Mouse (Mus musculus): Measurements from ENCODE around the gene Spata25. TPM values are rescaled to one million over a fixed set of nuclear protein-coding genes. Genes with fewer than 3 reads are reported as not detected.

The Spata25 gene
- polyA plus RNA-seq, 1 experiment from 2014 or later: not detected

GRCm38 (mm10) chr2:164794293-164794692 lies 34.0 kb downstream of the Spata25 start:
- H3K9me3 ChIP-seq: no peaks in the 10 kb centered on the region
- H3K27ac ChIP-seq: no peak overlapping the region
- H3K4me1 ChIP-seq: peaks cover 22% of the 10 kb centered on the region
- H3K4me3 ChIP-seq: no peak overlapping the region
- peaks cover 81% of the 10 kb centered on the region for H3K36me3 ChIP-seq
- DNase-seq (ENCODE audit: low spot score): peak; percentile 89
- no peaks in the 10 kb centered on the region for H3K27me3 ChIP-seq (ENCODE audit: insufficient read depth, poor library complexity, severe bottlenecking)
- 41% methylated on average over 5 of the region's 5 CpGs for WGBS

GRCm38 (mm10) chr2:164793772-164794171 lies 34.6 kb downstream of the Spata25 start:
- Histone ChIP-seq H3K27me3 (ENCODE audit: insufficient read depth, poor library complexity, severe bottlenecking) (no peaks in the 10 kb centered on the region), H3K4me3 (no peak overlapping the region), H3K27ac (peak overlapping the region; percentile 77), H3K9me3 (no peaks in the 10 kb centered on the region), H3K36me3 (peaks cover 79% of the 10 kb centered on the region), H3K4me1 (peaks cover 25% of the 10 kb centered on the region)
- 81% methylated on average over 2 of the region's 2 CpGs for WGBS
- DNase-seq (ENCODE audit: low spot score): no peak

GRCm38 (mm10) chr2:164793236-164793635 lies 35.1 kb downstream of the Spata25 start:
- H3K36me3 ChIP-seq: peaks cover 80% of the 10 kb centered on the region
- no peaks in the 10 kb centered on the region for H3K27me3 ChIP-seq (ENCODE audit: insufficient read depth, poor library complexity, severe bottlenecking)
- H3K4me1 ChIP-seq: peaks cover 30% of the 10 kb centered on the region
- no peak overlapping the region for H3K4me3 ChIP-seq
- no peaks in the 10 kb centered on the region for H3K9me3 ChIP-seq
- WGBS: 54% methylated on average over 3 of the region's 3 CpGs
- peak overlapping the region; percentile 77 for H3K27ac ChIP-seq
- no peak for DNase-seq (ENCODE audit: low spot score)

GRCm38 (mm10) chr2:164792400-164793190 lies 35.7 kb downstream of the Spata25 start:
- H3K36me3 ChIP-seq: peaks cover 75% of the 10 kb centered on the region
- H3K4me1 ChIP-seq: peaks cover 32% of the 10 kb centered on the region
- no peak for DNase-seq (ENCODE audit: low spot score)
- WGBS: 87% methylated on average over 12 of the region's 12 CpGs
- H3K4me3 ChIP-seq: no peak overlapping the region
- no peaks in the 10 kb centered on the region for H3K27me3 ChIP-seq (ENCODE audit: insufficient read depth, poor library complexity, severe bottlenecking)
- H3K27ac ChIP-seq: peak overlapping the region; percentile 77; the same call in 1 of the 2 replicates
- H3K9me3 ChIP-seq: no peaks in the 10 kb centered on the region

- no peak for DNase-seq (ENCODE audit: low spot score)
- Histone ChIP-seq H3K9me3 (no peaks in the 10 kb centered on the region), H3K4me1 (peaks cover 36% of the 10 kb centered on the region), H3K27me3 (ENCODE audit: insufficient read depth, poor library complexity, severe bottlenecking) (no peaks in the 10 kb centered on the region), H3K36me3 (peaks cover 70% of the 10 kb centered on the region), H3K27ac (peak overlapping the region; percentile 22; the same call in 1 of the 2 replicates), H3K4me3 (no peak overlapping the region)
- WGBS: 95% methylated on average over 18 of the region's 18 CpGs
These were observed 36.5 kb downstream of the Spata25 start for GRCm38 (mm10) chr2:164791841-164792261.

- Histone ChIP-seq H3K27ac (no peak overlapping the region), H3K27me3 (ENCODE audit: insufficient read depth, poor library complexity, severe bottlenecking) (no peaks in the 10 kb centered on the region), H3K36me3 (peaks cover 56% of the 10 kb centered on the region), H3K4me1 (peaks cover 46% of the 10 kb centered on the region), H3K9me3 (no peaks in the 10 kb centered on the region), H3K4me3 (no peak overlapping the region)
- 74% methylated on average over 4 of the region's 4 CpGs for WGBS
- no peak for DNase-seq (ENCODE audit: low spot score)
These were observed 37.9 kb downstream of the Spata25 start for GRCm38 (mm10) chr2:164790451-164790850.

DNA sequence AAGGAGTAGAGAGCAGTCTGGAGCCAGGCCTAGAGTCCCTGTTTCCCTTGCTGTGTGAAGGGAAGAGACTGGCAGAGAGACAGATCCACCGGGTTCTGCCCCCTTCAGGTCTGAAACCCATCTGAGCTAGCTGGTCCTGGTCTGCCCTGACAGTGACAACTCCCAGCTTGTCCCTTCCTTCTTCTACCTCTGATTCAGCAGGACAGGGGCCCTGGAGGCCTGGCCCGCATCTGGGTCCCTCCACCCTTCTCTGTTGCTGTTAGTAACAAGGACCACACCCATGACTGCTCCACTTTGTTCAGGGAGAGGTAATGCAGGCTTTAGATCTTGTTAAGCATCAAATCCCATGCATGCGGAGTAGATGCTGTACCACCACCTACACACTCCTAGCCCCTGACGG lies 39.9 kb downstream of the Spata25 start:
- H3K36me3 ChIP-seq: peaks cover 44% of the 10 kb centered on the region

GRCm38 (mm10) chr2:164787779-164788178 lies 40.6 kb downstream of the Spata25 start:
- WGBS: 88% methylated on average over 10 of the region's 10 CpGs

More for the DNA sequence above, 39.9 kb downstream of the Spata25 start:
- peaks cover 46% of the 10 kb centered on the region for H3K4me1 ChIP-seq
- no peaks in the 10 kb centered on the region for H3K9me3 ChIP-seq
- DNase-seq (ENCODE audit: low spot score): no peak
- 47% methylated on average over 4 of the region's 4 CpGs for WGBS
- no peak overlapping the region for H3K27ac ChIP-seq
- H3K27me3 ChIP-seq (ENCODE audit: insufficient read depth, poor library complexity, severe bottlenecking): no peaks in the 10 kb centered on the region
- no peak overlapping the region for H3K4me3 ChIP-seq

DNA sequence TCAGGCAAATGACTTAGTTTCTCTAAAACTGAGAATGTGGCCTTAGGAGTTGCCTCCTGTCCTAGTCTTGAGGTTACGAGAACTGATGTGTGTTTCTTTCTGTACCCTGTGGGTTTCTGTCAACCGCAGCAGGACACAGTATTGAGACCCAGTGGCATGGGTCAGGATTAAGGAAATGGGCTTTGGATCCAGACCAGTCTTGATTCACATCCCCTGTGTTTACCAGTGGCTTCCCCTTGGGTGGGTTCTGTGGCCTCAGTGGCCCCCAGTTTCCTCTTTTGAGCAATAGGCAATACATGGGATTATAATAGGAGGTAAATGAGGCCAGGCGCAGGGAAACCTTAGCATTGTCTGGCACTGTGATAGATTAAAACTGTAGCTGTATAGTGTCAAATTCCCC lies 41.3 kb downstream of the Spata25 start:
- Histone ChIP-seq H3K27ac (peak overlapping the region; percentile 94), H3K9me3 (no peaks in the 10 kb centered on the region), H3K36me3 (peaks cover 32% of the 10 kb centered on the region), H3K4me3 (peak overlapping the region; percentile 82), H3K4me1 (peaks cover 35% of the 10 kb centered on the region), H3K27me3 (ENCODE audit: insufficient read depth, poor library complexity, severe bottlenecking) (no peaks in the 10 kb centered on the region)
- WGBS: 82% methylated on average over 3 of the region's 3 CpGs
- DNase-seq (ENCODE audit: low spot score): no peak

More at GRCm38 (mm10) chr2:164787779-164788178, 40.6 kb downstream of the Spata25 start:
- Histone ChIP-seq H3K4me1 (peaks cover 39% of the 10 kb centered on the region), H3K4me3 (no peak overlapping the region), H3K9me3 (no peaks in the 10 kb centered on the region), H3K27ac (no peak overlapping the region), H3K27me3 (ENCODE audit: insufficient read depth, poor library complexity, severe bottlenecking) (no peaks in the 10 kb centered on the region), H3K36me3 (peaks cover 40% of the 10 kb centered on the region)
- DNase-seq (ENCODE audit: low spot score): no peak

- WGBS: 5% methylated on average over 15 of the region's 15 CpGs
- Histone ChIP-seq H3K27ac (peak overlapping the region; percentile 94), H3K4me1 (peaks cover 31% of the 10 kb centered on the region), H3K36me3 (peaks cover 26% of the 10 kb centered on the region), H3K9me3 (no peaks in the 10 kb centered on the region), H3K4me3 (peak overlapping the region; percentile 82), H3K27me3 (ENCODE audit: insufficient read depth, poor library complexity, severe bottlenecking) (no peaks in the 10 kb centered on the region)
- DNase-seq (ENCODE audit: low spot score): no peak
These were observed 41.9 kb downstream of the Spata25 start for GRCm38 (mm10) chr2:164786388-164786885.

- Histone ChIP-seq H3K4me3 (peak within 1 kb of the TSS; percentile 82), H3K27ac (peak within 1 kb of the TSS; percentile 94), H3K4me1 (peaks cover 31% of the 10 kb centered on the region), H3K36me3 (peaks cover 19% of the 10 kb centered on the region), H3K27me3 (ENCODE audit: insufficient read depth, poor library complexity, severe bottlenecking) (no peaks in the 10 kb centered on the region), H3K9me3 (no peaks in the 10 kb centered on the region)
- under 1% methylated on average over 89 of the region's 89 CpGs for WGBS
- peak; percentile 95 for DNase-seq (ENCODE audit: low spot score)
These were observed 42.6 kb downstream of the Spata25 start, which contains the start of gene Snx21 for GRCm38 (mm10) chr2:164785481-164786387. Snx21 (plus strand) TSS chr2:164785823.

DNA sequence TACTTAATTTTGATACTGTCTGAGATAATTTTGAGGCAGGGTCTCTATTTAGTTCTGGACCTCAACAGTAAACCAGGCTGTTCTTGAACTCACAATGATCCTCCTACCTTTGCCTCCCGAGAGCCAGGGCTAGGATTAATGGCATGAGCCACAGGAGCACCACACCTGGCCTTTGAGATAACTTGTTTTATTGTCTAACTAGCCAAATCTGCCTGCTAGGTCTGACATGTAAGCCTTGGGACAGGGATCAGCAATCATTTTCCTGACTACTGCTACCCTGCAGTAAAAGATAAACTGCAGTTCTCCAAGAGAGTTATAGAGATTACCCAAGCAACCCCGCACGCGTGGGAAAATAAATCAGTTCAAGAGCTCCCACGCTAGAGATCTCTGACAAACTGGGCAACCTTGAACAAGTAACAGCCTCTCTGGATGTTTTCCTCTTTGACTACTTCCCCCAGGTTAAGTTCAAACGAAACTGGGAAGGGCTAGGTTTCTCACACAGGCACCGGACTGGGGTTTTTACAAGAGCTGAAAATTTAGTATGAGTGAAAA lies 43.4 kb downstream of the Spata25 start:
- Histone ChIP-seq H3K36me3 (peaks cover 12% of the 10 kb centered on the region; the same call in 1 of the 2 replicates), H3K4me1 (peaks cover 31% of the 10 kb centered on the region), H3K27me3 (ENCODE audit: insufficient read depth, poor library complexity, severe bottlenecking) (no peaks in the 10 kb centered on the region), H3K4me3 (peak overlapping the region; percentile 82), H3K9me3 (no peaks in the 10 kb centered on the region), H3K27ac (peak overlapping the region; percentile 94)
- WGBS: 15% methylated on average over 7 of the region's 7 CpGs
- DNase-seq (ENCODE audit: low spot score): peak; percentile 67
